In genomic region chr13:59022251-59023042, GRCm38 (mm10) we compare ENCODE assay signal across 19 mouse cellular contexts.
A peak's percentile ranks its signal among the peaks of the same experiment; 100 is the strongest.
DNase-seq lines count a peak whose midpoint lies in the region; ATAC-seq and TF ChIP-seq lines count a peak whose summit lies in the region.
"Had no signal": no experiment of that assay in that cellular context is flagged by ENCODE, and none has a peak within 500 bp of the region (broad histone marks: within the 10 kb centered on the region; RNA-seq: fewer than 3 reads in every experiment).

No protein-coding gene starts in this region.

- no peaks in the 10 kb centered on the region for H3K79me2 ChIP-seq in heart, adult 2 months (replicated peaks; ENCODE audit: control insufficient read depth, insufficient read depth, low read length)

- H3K27me3 ChIP-seq in hindbrain, embryonic 15.5 days, result no peaks in the 10 kb centered on the region
- no peaks in the 10 kb centered on the region for H3K27me3 ChIP-seq in hindbrain, embryonic 11.5 days (ENCODE audit: control insufficient read depth, insufficient read depth, low read length)
- no peaks in the 10 kb centered on the region for H3K27me3 ChIP-seq in midbrain, postnatal 0 days (ENCODE audit: insufficient read depth, low read length)
- H3K27me3 ChIP-seq in midbrain, embryonic 14.5 days (ENCODE audit: control insufficient read depth, insufficient read depth, low read length), result no peaks in the 10 kb centered on the region
- no peaks in the 10 kb centered on the region for H3K27me3 ChIP-seq in cerebellum, adult 2 months (ENCODE audit: control insufficient read depth, insufficient read depth, low read length)
- no peaks in the 10 kb centered on the region for H3K27me3 ChIP-seq in heart, adult 2 months (ENCODE audit: control insufficient read depth, insufficient read depth, low read length)
- H3K27me3 ChIP-seq: intestine, embryonic 15.5 days; limb, embryonic 12.5 days; liver, embryonic 13.5 days; lung, embryonic 15.5 days; neural tube, embryonic 13.5 days had no signal

- no peak overlapping the region for H3K4me3 ChIP-seq in hindbrain, embryonic 15.5 days
- no peak overlapping the region for H3K4me3 ChIP-seq in hindbrain, embryonic 11.5 days (ENCODE audit: low read depth, low read length)
- H3K4me3 ChIP-seq in midbrain, postnatal 0 days (ENCODE audit: low read depth, low read length), result no peak overlapping the region
- H3K4me3 ChIP-seq in midbrain, embryonic 14.5 days (replicated peaks; ENCODE audit: low read depth, low read length), result no peak overlapping the region
- H3K4me3 ChIP-seq in cerebellum, adult 2 months (replicated peaks; ENCODE audit: insufficient read depth, low read depth, low read length), result peak overlapping the region; percentile 17
- no peak overlapping the region for H3K4me3 ChIP-seq in heart, adult 2 months
- H3K4me3 ChIP-seq: erythroblast, embryonic 14.5 days; intestine, embryonic 15.5 days; left cerebral cortex, adult 2 months; limb, embryonic 12.5 days; liver, embryonic 13.5 days; lung, embryonic 15.5 days; neural tube, embryonic 13.5 days had no signal

- no peak for TF ChIP-seq EP300 in heart, adult 2 months (IDR thresholded peaks at IDR 0.05; ENCODE audit: insufficient read depth, low read depth, low read length)

- H3K4me1 ChIP-seq in hindbrain, embryonic 15.5 days (replicated peaks), result no peaks in the 10 kb centered on the region; the same call in 1 of the 2 replicates
- no peaks in the 10 kb centered on the region for H3K4me1 ChIP-seq in hindbrain, embryonic 11.5 days (replicated peaks; ENCODE audit: control insufficient read depth, insufficient read depth, low read length)
- no peaks in the 10 kb centered on the region for H3K4me1 ChIP-seq in midbrain, postnatal 0 days (ENCODE audit: insufficient read depth, low read length)
- H3K4me1 ChIP-seq in midbrain, embryonic 14.5 days (ENCODE audit: control insufficient read depth, insufficient read depth, low read length), result no peaks in the 10 kb centered on the region
- peaks cover 14% of the 10 kb centered on the region for H3K4me1 ChIP-seq in cerebellum, adult 2 months (ENCODE audit: control insufficient read depth, insufficient read depth, low read length)
- no peaks in the 10 kb centered on the region for H3K4me1 ChIP-seq in heart, adult 2 months (ENCODE audit: control insufficient read depth, insufficient read depth, low read length)
- H3K4me1 ChIP-seq: intestine, embryonic 15.5 days; limb, embryonic 12.5 days; liver, embryonic 13.5 days; lung, embryonic 15.5 days; neural tube, embryonic 13.5 days had no signal

- H3K9ac ChIP-seq in hindbrain, embryonic 15.5 days, result no peak overlapping the region
- no peak overlapping the region for H3K9ac ChIP-seq in hindbrain, embryonic 11.5 days (ENCODE audit: low read depth, low read length)
- no peak overlapping the region for H3K9ac ChIP-seq in midbrain, postnatal 0 days (replicated peaks; ENCODE audit: low read length, poor library complexity, severe bottlenecking)
- no peak overlapping the region for H3K9ac ChIP-seq in midbrain, embryonic 14.5 days (replicated peaks; ENCODE audit: low read length)
- H3K9ac ChIP-seq in heart, adult 2 months (ENCODE audit: low read depth, low read length), result no peak overlapping the region
- H3K9ac ChIP-seq: intestine, embryonic 15.5 days; limb, embryonic 12.5 days; liver, embryonic 13.5 days; lung, embryonic 15.5 days; neural tube, embryonic 13.5 days had no signal

- peak; percentile 59; the same call in 1 of the 2 replicates for ATAC-seq in hindbrain, embryonic 15.5 days (ENCODE audit: low FRiP score, low read depth)
- ATAC-seq in hindbrain, embryonic 11.5 days (ENCODE audit: low FRiP score), result no peak
- no peak for ATAC-seq in midbrain, postnatal 0 days (ENCODE audit: low FRiP score)
- no peak for ATAC-seq in midbrain, embryonic 14.5 days (ENCODE audit: low FRiP score, low TSS enrichment)
- ATAC-seq: intestine, embryonic 15.5 days had no signal

- no peaks in the 10 kb centered on the region for H3K9me3 ChIP-seq in hindbrain, embryonic 15.5 days
- H3K9me3 ChIP-seq in hindbrain, embryonic 11.5 days (ENCODE audit: control insufficient read depth, low read length), result no peaks in the 10 kb centered on the region
- H3K9me3 ChIP-seq in midbrain, postnatal 0 days (ENCODE audit: low read length), result no peaks in the 10 kb centered on the region
- no peaks in the 10 kb centered on the region for H3K9me3 ChIP-seq in midbrain, embryonic 14.5 days (ENCODE audit: control insufficient read depth, low read length)
- H3K9me3 ChIP-seq: intestine, embryonic 15.5 days; liver, embryonic 13.5 days; lung, embryonic 15.5 days had no signal

- WGBS in hindbrain, embryonic 15.5 days, result 70% methylated on average over 22 of the region's 22 CpGs
- WGBS in hindbrain, embryonic 11.5 days, result 90% methylated on average over 22 of the region's 22 CpGs
- 77% methylated on average over 22 of the region's 22 CpGs for WGBS in midbrain, postnatal 0 days
- 87% methylated on average over 22 of the region's 22 CpGs for WGBS in midbrain, embryonic 14.5 days
- 10% methylated on average over 22 of the region's 22 CpGs for WGBS in cerebellum, adult 2 months
- 73% methylated on average over 22 of the region's 22 CpGs for WGBS in heart, adult 2 months

- H3K36me3 ChIP-seq in hindbrain, embryonic 15.5 days, result no peaks in the 10 kb centered on the region
- H3K36me3 ChIP-seq in hindbrain, embryonic 11.5 days (ENCODE audit: control insufficient read depth, insufficient read depth, low read length), result no peaks in the 10 kb centered on the region
- H3K36me3 ChIP-seq in midbrain, postnatal 0 days (ENCODE audit: insufficient read depth, low read length), result no peaks in the 10 kb centered on the region
- H3K36me3 ChIP-seq in midbrain, embryonic 14.5 days (ENCODE audit: control insufficient read depth, insufficient read depth, low read length), result no peaks in the 10 kb centered on the region
- no peaks in the 10 kb centered on the region for H3K36me3 ChIP-seq in heart, adult 2 months (ENCODE audit: control insufficient read depth, insufficient read depth, low read length)
- H3K36me3 ChIP-seq: intestine, embryonic 15.5 days; limb, embryonic 12.5 days; liver, embryonic 13.5 days; lung, embryonic 15.5 days; neural tube, embryonic 13.5 days had no signal

- peak overlapping the region; percentile 18; the same call in 1 of the 2 replicates for H3K27ac ChIP-seq in hindbrain, embryonic 15.5 days (replicated peaks)
- no peak overlapping the region for H3K27ac ChIP-seq in hindbrain, embryonic 11.5 days (ENCODE audit: low read depth, low read length)
- no peak overlapping the region for H3K27ac ChIP-seq in midbrain, postnatal 0 days (ENCODE audit: low read depth, low read length)
- H3K27ac ChIP-seq in midbrain, embryonic 14.5 days (replicated peaks; ENCODE audit: low read depth, low read length), result no peak overlapping the region
- no peak overlapping the region for H3K27ac ChIP-seq in cerebellum, adult 2 months (ENCODE audit: insufficient read depth, low read length)
- no peak overlapping the region for H3K27ac ChIP-seq in heart, adult 2 months
- H3K27ac ChIP-seq: intestine, embryonic 15.5 days; left cerebral cortex, adult 2 months; limb, embryonic 12.5 days; liver, embryonic 13.5 days; lung, embryonic 15.5 days; macrophage; neural tube, embryonic 13.5 days had no signal

- no peak for DNase-seq in hindbrain, embryonic 11.5 days (ENCODE audit: low spot score)
- peak; percentile 41 for DNase-seq in midbrain, postnatal 0 days (ENCODE audit: low spot score)
- DNase-seq in midbrain, embryonic 14.5 days, result no peak
- DNase-seq in cerebellum, adult 2 months, result peak; percentile 34 to 40
- peak; percentile 42 to 47 for DNase-seq in cerebellum, postnatal 25 days
- DNase-seq in heart, adult 2 months, result no peak
- DNase-seq: gastrocnemius, postnatal 10 days; heart, postnatal 10 days; kidney, postnatal 10 days; liver, embryonic 13.5 days; thymus, postnatal 25 days had no signal

- no peak overlapping the region for H3K4me2 ChIP-seq in hindbrain, embryonic 15.5 days
- no peak overlapping the region for H3K4me2 ChIP-seq in hindbrain, embryonic 11.5 days (replicated peaks; ENCODE audit: low read depth, low read length)
- no peak overlapping the region for H3K4me2 ChIP-seq in midbrain, postnatal 0 days (ENCODE audit: low read depth, low read length, poor library complexity, severe bottlenecking)
- no peak overlapping the region for H3K4me2 ChIP-seq in midbrain, embryonic 14.5 days (ENCODE audit: low read length)
- H3K4me2 ChIP-seq: intestine, embryonic 15.5 days; limb, embryonic 12.5 days; liver, embryonic 13.5 days; lung, embryonic 15.5 days; neural tube, embryonic 13.5 days had no signal

- intact Hi-C loops in heart, adult 2 months (cut with DNase I), result no loop called here

- no peak for TF ChIP-seq CTCF in midbrain, postnatal 0 days (IDR thresholded peaks at IDR 0.05)
- TF ChIP-seq CTCF in cerebellum, adult 2 months (IDR thresholded peaks at IDR 0.05; ENCODE audit: borderline replicate concordance, insufficient read depth, low read depth, low read length), result no peak
- no peak for TF ChIP-seq CTCF in heart, adult 2 months (IDR thresholded peaks at IDR 0.05)

- no peak for TF ChIP-seq POLR2A in cerebellum, adult 2 months (IDR thresholded peaks at IDR 0.05; ENCODE audit: borderline replicate concordance, insufficient read depth, low read length)
- no peak for TF ChIP-seq POLR2A in heart, adult 2 months (IDR thresholded peaks at IDR 0.05; ENCODE audit: insufficient read depth, low read depth, low read length)

Comparison
In these comparisons a context has a peak if more than half of its experiments do, and no peak if none do; other contexts are left out.
1. DNase-seq: peak in midbrain, postnatal 0 days (single experiment), cerebellum, adult 2 months (2 of 2) and cerebellum, postnatal 25 days (2 of 2); none in hindbrain, embryonic 11.5 days (single experiment), midbrain, embryonic 14.5 days (single experiment) and heart, adult 2 months (0 of 2).